Mouse (Mus musculus) 3134 (cell line): ENCODE data around the gene Tnfrsf26.

Experiments used
- DNase-seq: peaks from one replicate; pipeline ENCODE4 v3.0.0-alpha.2; 2011; ENCODE audit warnings: low spot score; ENCODE audit not compliant: insufficient read length; ENCODE audit errors: extremely low read depth

The Tnfrsf26 gene

DNA sequence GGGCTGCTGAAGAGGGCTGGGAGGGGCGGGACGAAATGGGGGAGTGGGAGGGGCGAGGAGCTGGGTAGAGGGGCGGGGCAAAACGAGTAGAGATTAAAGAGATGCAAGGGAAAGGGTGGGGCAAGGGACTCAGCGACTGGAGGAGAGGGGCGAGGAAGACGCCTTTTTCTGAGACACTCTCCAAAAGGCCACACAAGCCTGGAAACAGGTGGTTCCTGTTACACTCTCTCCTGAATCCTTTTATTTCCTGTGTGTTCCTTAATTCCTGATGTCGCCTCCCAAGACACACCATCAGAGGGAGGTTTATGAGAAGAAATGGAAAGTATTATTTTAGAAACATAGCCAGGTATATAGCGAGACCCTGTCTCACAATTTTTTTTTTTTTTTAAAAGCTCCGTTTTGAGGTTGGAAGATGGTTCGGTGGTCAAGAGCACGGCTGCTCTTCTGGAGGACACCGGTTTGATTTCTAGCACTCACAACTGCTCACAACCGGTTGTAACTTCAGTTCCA, 28.2 kb downstream of the Tnfrsf26 start:
- peak; percentile 97 for DNase-seq

GRCm38 (mm10) chr7:143599428-143600230, 28.9 kb downstream of the Tnfrsf26 start, which contains the start of gene Cars:
TSS of gene Cars (minus strand) at chr7:143600090.
- DNase-seq = no peak

- no peak for DNase-seq
Measured at GRCm38 (mm10) chr7:143594865-143595264, 33.7 kb downstream of the Tnfrsf26 start.

GRCm38 (mm10) chr7:143592255-143592654, 36.3 kb downstream of the Tnfrsf26 start:
- DNase-seq = no peak

DNA sequence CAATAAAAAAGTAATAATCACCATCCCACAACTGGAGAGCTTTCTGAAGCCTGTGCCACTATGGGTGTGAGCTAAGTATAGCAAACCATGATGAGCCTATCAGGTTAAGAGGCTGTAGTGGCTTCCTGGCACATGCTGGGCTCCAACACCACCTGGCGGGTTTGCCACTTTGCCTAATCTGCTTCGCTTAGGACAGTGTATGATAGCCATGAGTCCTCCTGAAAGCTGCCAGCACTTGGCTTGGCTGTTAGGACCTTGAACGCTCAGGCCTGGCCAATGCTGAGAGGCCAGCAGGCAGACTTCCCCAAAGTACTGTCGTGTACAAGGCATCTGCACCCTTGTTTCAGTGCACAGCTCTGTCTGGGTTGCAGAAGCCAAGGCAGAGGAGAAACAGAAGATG, 40.5 kb downstream of the Tnfrsf26 start:
- DNase-seq = no peak

DNA sequence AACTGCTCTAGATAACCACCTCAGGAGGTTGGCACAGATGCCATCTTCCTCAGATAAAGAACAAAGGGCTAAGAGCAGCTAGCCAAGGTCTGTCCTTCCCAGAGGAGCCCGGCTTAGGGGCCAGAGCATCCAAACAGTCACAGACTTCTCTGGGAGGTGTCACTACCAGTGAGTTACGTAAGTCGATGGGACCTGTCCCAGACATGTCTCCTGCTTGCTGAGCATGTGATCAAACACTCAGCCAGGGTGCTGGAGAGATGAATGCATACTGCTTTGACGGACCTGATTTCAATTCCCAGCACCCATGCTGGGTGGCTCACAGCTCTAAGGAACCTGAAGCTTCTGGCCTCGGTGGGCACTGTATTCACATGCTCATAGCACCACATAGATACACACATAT, 40.9 kb downstream of the Tnfrsf26 start:
- DNase-seq = no peak

- peak; percentile 36 for DNase-seq
Measured at GRCm38 (mm10) chr7:143583956-143584355, 44.6 kb downstream of the Tnfrsf26 start.

DNA sequence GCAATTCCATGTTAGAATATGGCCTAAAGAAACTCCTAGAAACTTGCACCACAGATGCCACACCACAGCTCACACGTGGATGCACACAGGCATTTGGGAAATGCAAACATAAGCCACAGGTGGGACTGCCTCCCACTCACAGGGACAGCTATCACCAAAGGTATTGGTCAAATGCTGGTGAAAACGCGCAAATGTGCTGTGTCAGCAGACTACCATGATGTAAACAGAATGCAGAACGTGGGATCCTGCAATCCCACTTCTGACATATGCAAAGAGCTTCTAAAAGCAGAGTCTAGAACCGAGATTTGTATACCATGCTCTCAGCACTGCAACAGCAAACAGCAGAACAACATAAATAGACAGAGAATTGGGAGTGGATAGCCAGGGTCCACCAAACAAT, 45.5 kb downstream of the Tnfrsf26 start:
- DNase-seq = no peak

DNA sequence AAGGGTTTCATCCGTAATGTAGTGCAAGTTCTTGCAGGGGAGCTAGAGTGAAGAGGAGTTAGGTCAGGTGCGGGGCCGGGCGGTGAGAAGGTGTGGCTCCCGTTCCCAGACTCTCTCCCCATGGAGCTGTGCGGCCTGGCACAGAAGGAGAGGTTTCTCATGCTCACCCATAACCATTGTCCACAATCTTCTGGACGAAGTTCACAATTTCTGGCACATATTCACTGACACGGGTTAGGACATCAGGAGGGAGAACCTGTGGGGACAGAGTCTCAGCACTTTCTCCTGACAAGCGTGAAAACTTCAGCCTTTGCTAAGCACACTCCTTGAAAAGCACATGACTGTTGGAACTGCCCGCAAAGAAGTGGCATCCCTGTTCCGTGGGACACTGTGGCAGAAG, 52.8 kb downstream of the Tnfrsf26 start:
- no peak for DNase-seq

GRCm38 (mm10) chr7:143565648-143566039, 62.9 kb downstream of the Tnfrsf26 start:
- DNase-seq = no peak

DNA sequence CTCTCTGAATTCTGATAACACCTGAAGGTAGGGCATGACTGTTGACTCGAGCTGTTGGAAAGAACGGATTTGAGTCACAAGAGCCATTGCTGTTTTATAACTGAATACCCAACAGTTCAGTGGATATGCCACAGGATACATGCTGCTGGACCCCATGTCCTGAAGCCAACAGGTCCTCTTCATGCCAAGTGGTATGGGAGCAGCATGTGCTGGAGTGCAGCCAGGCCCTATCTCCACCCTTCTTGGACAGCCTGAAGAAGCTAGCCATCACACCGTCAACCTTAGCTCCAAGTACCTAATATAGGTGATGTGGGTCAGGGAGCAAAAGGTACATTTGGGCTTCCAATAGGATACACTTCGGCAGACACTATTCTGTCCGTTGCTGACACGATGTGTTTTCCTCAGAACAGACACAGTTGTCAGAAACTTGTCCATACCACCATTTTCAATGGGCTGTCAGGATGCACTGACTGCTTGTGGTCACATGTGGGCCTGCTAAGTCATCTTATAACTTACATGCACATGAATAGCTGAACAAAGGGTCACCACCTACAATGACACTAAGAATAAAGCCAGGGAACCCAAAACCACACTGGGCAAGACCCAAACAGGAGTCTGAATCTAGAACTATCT, 63.4 kb downstream of the Tnfrsf26 start:
- DNase-seq = no peak

- peak; percentile 21 for DNase-seq
Measured at GRCm38 (mm10) chr7:143563787-143564186, 64.7 kb downstream of the Tnfrsf26 start.
